Mouse (Mus musculus) kidney, adult 2 months (tissue): ENCODE data around the gene Cadps.

Source experiments
- CTCF ChIP-seq: fragments of 200-500 bp; conservative IDR thresholded peaks from 2 replicates; pipeline ENCODE4 v1.5.1; 2011; ENCODE audit warnings: low read depth, mild to moderate bottlenecking, control low read depth, low read length, moderate library complexity, mixed read lengths; ENCODE audit not compliant: insufficient read depth, insufficient read length
- POLR2A ChIP-seq: fragments of 200-500 bp; IDR thresholded peaks from one replicate; pipeline ENCODE4 v1.6.1; 2011; ENCODE audit warnings: low read depth, low read length, control low read depth

GRCm38 (mm10) chr14:12559574-12560232 is 263.2 kb downstream of the Cadps start:
- no peak for TF ChIP-seq CTCF
- no peak for TF ChIP-seq POLR2A
